Mouse (Mus musculus): ENCODE measurements around the gene Notch2. TPM values are rescaled to one million over a fixed set of nuclear protein-coding genes. Genes with fewer than 3 reads are reported as not detected.

Gene Notch2
- polyA plus RNA-seq, 1 experiment from 2014 or later, result 11.3 TPM

GRCm38 (mm10) chr3:98069161-98069560 is 55.8 kb downstream of the Notch2 start:
- no peak for DNase-seq (ENCODE audit: low spot score)

GRCm38 (mm10) chr3:98069856-98070255 is 56.5 kb downstream of the Notch2 start:
- DNase-seq (ENCODE audit: low spot score), result no peak

GRCm38 (mm10) chr3:98072570-98072969 is 59.2 kb downstream of the Notch2 start:
- DNase-seq (ENCODE audit: low spot score), result no peak

GRCm38 (mm10) chr3:98073545-98073944 is 60.2 kb downstream of the Notch2 start:
- no peak for DNase-seq (ENCODE audit: low spot score)

GRCm38 (mm10) chr3:98074622-98075231 is 61.4 kb downstream of the Notch2 start:
- DNase-seq (ENCODE audit: low spot score), result no peak

- no peak for DNase-seq (ENCODE audit: low spot score)
Observed at GRCm38 (mm10) chr3:98077866-98078265, 64.5 kb downstream of the Notch2 start.

- DNase-seq (ENCODE audit: low spot score), result no peak
Observed at GRCm38 (mm10) chr3:98078816-98079215, 65.5 kb downstream of the Notch2 start.

GRCm38 (mm10) chr3:98079601-98080215 is 66.4 kb downstream of the Notch2 start:
- DNase-seq (ENCODE audit: low spot score), result no peak

GRCm38 (mm10) chr3:98080630-98081029 is 67.3 kb downstream of the Notch2 start:
- no peak for DNase-seq (ENCODE audit: low spot score)

- no peak for DNase-seq (ENCODE audit: low spot score)
Observed at GRCm38 (mm10) chr3:98082188-98082587, 68.9 kb downstream of the Notch2 start.

- DNase-seq (ENCODE audit: low spot score), result no peak
Observed at GRCm38 (mm10) chr3:98082972-98083371, 69.6 kb downstream of the Notch2 start.

GRCm38 (mm10) chr3:98084061-98084655 is 70.8 kb downstream of the Notch2 start:
- DNase-seq (ENCODE audit: low spot score), result peak; percentile 54

- no peak for DNase-seq (ENCODE audit: low spot score)
Observed at GRCm38 (mm10) chr3:98084870-98085269, 71.5 kb downstream of the Notch2 start.

GRCm38 (mm10) chr3:98085812-98086268 is 72.5 kb downstream of the Notch2 start:
- peak; percentile 40 for DNase-seq (ENCODE audit: low spot score)

- no peak for DNase-seq (ENCODE audit: low spot score)
Observed at GRCm38 (mm10) chr3:98086441-98086840, 73.1 kb downstream of the Notch2 start.

- no peak for DNase-seq (ENCODE audit: low spot score)
Observed at GRCm38 (mm10) chr3:98086860-98087259, 73.5 kb downstream of the Notch2 start.

GRCm38 (mm10) chr3:98087551-98087950 is 74.2 kb downstream of the Notch2 start:
- no peak for DNase-seq (ENCODE audit: low spot score)

- DNase-seq (ENCODE audit: low spot score), result no peak
Observed at GRCm38 (mm10) chr3:98089702-98090101, 76.4 kb downstream of the Notch2 start.

- DNase-seq (ENCODE audit: low spot score), result no peak
Observed at GRCm38 (mm10) chr3:98090129-98090528, 76.8 kb downstream of the Notch2 start.

GRCm38 (mm10) chr3:98092680-98093370 is 79.5 kb downstream of the Notch2 start:
- no peak for DNase-seq (ENCODE audit: low spot score)

GRCm38 (mm10) chr3:98093954-98094353 is 80.6 kb downstream of the Notch2 start:
- no peak for DNase-seq (ENCODE audit: low spot score)

Data from thymus, postnatal 0 days (tissue).